Mouse (Mus musculus) bone marrow macrophage, adult 2 months (primary cell): ENCODE measurements around the gene Plekhn1. TPM values are rescaled to one million over a fixed set of nuclear protein-coding genes. Genes with fewer than 3 reads are reported as not detected.

ENCODE experiments used
- H3K27ac ChIP-seq: 2 replicates; pipeline ENCODE4 v1.5.1; 2012; ENCODE audit warnings: low read depth, low read length; ENCODE audit not compliant: insufficient read depth
- H3K4me1 ChIP-seq: 2 replicates; pipeline ENCODE4 v1.6.1; 2012; ENCODE audit warnings: low read length; ENCODE audit not compliant: control insufficient read depth, insufficient read depth
- H3K4me3 ChIP-seq: 2 replicates; pipeline ENCODE4 v1.5.1; 2012; ENCODE audit warnings: mild to moderate bottlenecking, low read length, moderate library complexity; ENCODE audit not compliant: insufficient read depth
- CTCF ChIP-seq: IDR thresholded peaks from 2 replicates; pipeline ENCODE4 v1.5.1; 2012; ENCODE audit warnings: low read depth, mild to moderate bottlenecking, low read length, moderate library complexity
- POLR2A ChIP-seq: IDR thresholded peaks from 2 replicates; pipeline ENCODE4 v1.6.1; 2012; ENCODE audit warnings: mild to moderate bottlenecking, low read depth, low read length, borderline replicate concordance
- polyA plus RNA-seq: library from polyadenylated mRNA; stranded (reverse); fragments of >200 nt; gene quantifications from 2 replicates; pipeline ENCODE4 v1.2.4, GENCODE M21; 2012; ENCODE audit not compliant: missing spikeins, insufficient read depth, insufficient read length

Gene Plekhn1
- polyA plus RNA-seq, 1 experiment, result 41.6 TPM

GRCm38 (mm10) chr4:156185950-156186850 is 48.5 kb downstream of the Plekhn1 start:
- no peak for TF ChIP-seq CTCF
- TF ChIP-seq POLR2A, result no peak

GRCm38 (mm10) chr4:156185456-156185949 is 49.2 kb downstream of the Plekhn1 start:
- Histone ChIP-seq H3K4me1 (no peaks in the 10 kb centered on the region), H3K27ac (no peak overlapping the region), H3K4me3 (no peak overlapping the region)
- TF ChIP-seq POLR2A (no peak), CTCF (no peak)

More at GRCm38 (mm10) chr4:156185950-156186850, 48.5 kb downstream of the Plekhn1 start:
- Histone ChIP-seq H3K27ac (no peak overlapping the region), H3K4me1 (no peaks in the 10 kb centered on the region), H3K4me3 (no peak overlapping the region)

DNA sequence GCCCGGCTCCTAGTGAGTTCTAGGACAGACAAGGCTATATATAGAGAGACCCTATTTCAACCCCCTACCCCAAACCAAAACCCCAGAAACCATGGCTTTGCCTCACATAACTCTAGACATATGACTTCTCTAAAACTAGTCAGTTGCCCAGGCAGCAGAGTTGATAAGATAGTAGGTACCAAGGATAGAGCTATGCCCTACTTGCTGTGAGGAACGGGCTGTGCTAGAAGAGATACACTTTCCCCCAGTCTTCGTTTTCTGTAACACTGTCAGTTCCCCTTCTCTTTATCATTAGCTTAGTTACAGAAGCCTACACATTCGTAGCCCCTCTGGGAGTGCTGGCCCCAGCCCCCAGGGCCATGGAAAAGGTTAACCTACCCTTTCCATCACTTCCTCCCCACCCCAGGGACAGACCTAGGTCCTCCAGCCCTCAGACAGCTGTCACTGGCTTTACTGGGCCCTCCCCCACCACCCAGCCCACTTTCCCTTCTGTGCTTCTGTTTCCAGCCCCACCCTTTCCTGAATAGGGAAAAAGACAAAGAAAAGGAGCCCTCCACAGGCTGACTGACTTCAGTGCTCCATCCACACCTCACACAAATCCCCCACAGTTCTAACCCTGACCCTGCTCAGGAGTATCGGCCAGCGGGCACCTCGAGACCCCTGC is 50.2 kb downstream of the Plekhn1 start:
- H3K4me3 ChIP-seq, result no peak overlapping the region
- H3K4me1 ChIP-seq, result no peaks in the 10 kb centered on the region
- H3K27ac ChIP-seq, result no peak overlapping the region
- TF ChIP-seq POLR2A (no peak), CTCF (no peak)

- no peaks in the 10 kb centered on the region for H3K4me1 ChIP-seq
- TF ChIP-seq POLR2A (no peak), CTCF (no peak)
- H3K4me3 ChIP-seq, result no peak overlapping the region
- no peak overlapping the region for H3K27ac ChIP-seq
Measured at GRCm38 (mm10) chr4:156183747-156184146, 50.9 kb downstream of the Plekhn1 start.

DNA sequence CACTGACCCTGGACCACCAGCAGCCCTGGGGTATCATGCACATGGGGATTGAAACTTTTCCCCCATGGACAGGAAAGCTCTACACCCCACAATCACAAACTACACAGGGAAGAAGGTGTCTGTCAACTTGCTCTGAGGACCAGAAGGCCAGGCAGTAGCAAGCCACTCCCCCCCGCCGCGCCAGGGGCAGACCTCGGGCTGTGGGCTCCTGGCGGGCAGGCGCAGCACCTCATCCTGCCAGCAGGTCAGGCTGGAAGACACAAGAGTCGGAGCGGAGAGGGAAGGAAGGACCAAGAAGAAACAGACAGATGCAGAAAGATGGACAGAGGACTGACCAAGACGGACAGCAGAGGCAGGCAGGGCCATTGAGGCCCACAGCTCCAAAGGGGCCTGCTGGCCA is 57.0 kb downstream of the Plekhn1 start:
- no peak overlapping the region for H3K4me3 ChIP-seq
- TF ChIP-seq POLR2A (no peak), CTCF (no peak)
- H3K4me1 ChIP-seq, result no peaks in the 10 kb centered on the region
- H3K27ac ChIP-seq, result no peak overlapping the region

DNA sequence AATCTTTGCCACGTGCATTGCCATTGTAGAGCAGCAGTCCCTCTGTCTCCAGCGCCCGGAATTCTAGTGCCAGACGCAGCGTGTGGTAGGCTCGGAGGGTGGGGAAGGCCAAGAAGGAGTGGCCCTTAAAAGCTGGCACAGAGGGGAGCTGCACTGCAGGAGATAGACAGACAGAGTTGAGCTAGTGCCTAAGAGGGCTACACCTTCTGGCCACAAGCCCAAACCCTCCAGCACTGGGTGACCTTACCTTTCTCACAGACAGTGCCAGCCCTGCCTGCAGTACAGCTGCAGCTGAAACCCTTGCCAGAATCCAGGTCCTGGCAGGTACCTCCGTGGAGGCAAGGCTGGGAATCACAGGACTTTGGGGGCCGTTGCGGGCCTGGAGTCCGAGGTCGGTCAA is 62.8 kb downstream of the Plekhn1 start:
- TF ChIP-seq CTCF (no peak), POLR2A (no peak)
- H3K4me3 ChIP-seq, result no peak overlapping the region
- no peaks in the 10 kb centered on the region for H3K4me1 ChIP-seq
- H3K27ac ChIP-seq, result no peak overlapping the region

Other genes with a start within 250 kb of the Plekhn1 start
- 1.7 and 2.3 TPM in 2 replicates for gene B3galt6, start 242.2 kb downstream of the Plekhn1 start, polyA plus RNA-seq
- gene Sdf4, start 242.0 kb downstream of the Plekhn1 start, polyA plus RNA-seq, result 197 and 213 TPM in 2 replicates
- 1.5 and 1.7 TPM in 2 replicates for gene Tnfrsf4, start 221.0 kb downstream of the Plekhn1 start, polyA plus RNA-seq
- gene Tnfrsf18, start 208.7 kb downstream of the Plekhn1 start, polyA plus RNA-seq, result not detected in 2 replicates
- not detected in 2 replicates for gene Ttll10, start 175.4 kb downstream of the Plekhn1 start, polyA plus RNA-seq
- gene 9430015G10Rik, start 124.9 kb downstream of the Plekhn1 start, polyA plus RNA-seq, result 18.3 and 20.3 TPM in 2 replicates
- gene Rnf223, start 104.3 kb downstream of the Plekhn1 start, polyA plus RNA-seq, result 0.28 TPM in 1 of 2 replicates, not detected in the other
- 24.0 and 25.1 TPM in 2 replicates for gene Agrn, start 37.4 kb downstream of the Plekhn1 start, polyA plus RNA-seq
- gene Isg15, start 34.0 kb downstream of the Plekhn1 start, polyA plus RNA-seq, result 76.8 and 96.9 TPM in 2 replicates
- 1.2 and 1.6 TPM in 2 replicates for gene AW011738, start 31.6 kb downstream of the Plekhn1 start, polyA plus RNA-seq
- not detected in 2 replicates for gene Perm1, start 19.0 kb downstream of the Plekhn1 start, polyA plus RNA-seq
- gene Noc2l, start 1.2 kb upstream of the Plekhn1 start, polyA plus RNA-seq, result 45.2 and 46.3 TPM in 2 replicates
- gene Samd11, start 20.8 kb upstream of the Plekhn1 start, polyA plus RNA-seq, result 0.36 TPM in 1 of 2 replicates, not detected in the other
- not detected in 2 replicates for gene Vmn2r-ps159, start 96.2 kb upstream of the Plekhn1 start, polyA plus RNA-seq